Mouse (Mus musculus) limb, embryonic 14.5 days (tissue): ENCODE data around the gene Paics. TPM values are rescaled to one million over a fixed set of nuclear protein-coding genes. Genes with fewer than 3 reads are reported as not detected.
"Not testable (repeated sequence)": the region's sequence is repeated elsewhere in the genome, so short reads cannot be mapped to it uniquely, and the experiment has no call there.

Experiments
- ATAC-seq: fragments of 200-750 bp; cut with Nextera tagmentation; 2 replicates; pipeline ENCODE4 v1.8.0; 2017; ENCODE audit warnings: low read depth, moderate number of reproducible peaks, moderate TSS enrichment; ENCODE audit not compliant: low FRiP score
- DNase-seq: peaks from one replicate; pipeline ENCODE4 v3.0.0-alpha.2; 2015; ENCODE audit warnings: low spot score
- H3K27ac ChIP-seq: fragments of 300-500 bp; sonication (generic); replicated peaks from 2 replicates; pipeline ENCODE4 v1.5.1; 2014; ENCODE audit warnings: low read depth, mild to moderate bottlenecking, low read length, moderate library complexity, mixed read lengths
- H3K27me3 ChIP-seq: fragments of 300-500 bp; sonication (generic); 2 replicates; pipeline ENCODE4 v1.6.1; 2014; ENCODE audit warnings: low read length, mixed read lengths; ENCODE audit not compliant: control insufficient read depth, insufficient read depth
- H3K36me3 ChIP-seq: fragments of 300-500 bp; sonication (generic); 2 replicates; pipeline ENCODE4 v1.6.1; 2014; ENCODE audit warnings: mild to moderate bottlenecking, low read length, moderate library complexity, mixed read lengths; ENCODE audit not compliant: control insufficient read depth, insufficient read depth
- H3K4me1 ChIP-seq: fragments of 300-500 bp; sonication (generic); 2 replicates; pipeline ENCODE4 v1.6.1; 2014; ENCODE audit warnings: antibody characterized with exemption, low read length, mixed read lengths; ENCODE audit not compliant: control insufficient read depth, insufficient read depth
- H3K4me2 ChIP-seq: fragments of 300-500 bp; sonication (generic); replicated peaks from 2 replicates; pipeline ENCODE4 v1.6.1; 2014; ENCODE audit warnings: low read depth, mild to moderate bottlenecking, low read length, moderate library complexity; ENCODE audit not compliant: severe bottlenecking
- H3K4me3 ChIP-seq: fragments of 300-500 bp; sonication (generic); replicated peaks from 2 replicates; pipeline ENCODE4 v1.5.1; 2014; ENCODE audit warnings: low read length
- H3K9ac ChIP-seq: fragments of 300-500 bp; sonication (generic); 2 replicates; pipeline ENCODE4 v1.6.1; 2014; ENCODE audit warnings: mild to moderate bottlenecking, low read depth, low read length, moderate library complexity; ENCODE audit not compliant: severe bottlenecking
- H3K9me3 ChIP-seq: fragments of 300-500 bp; sonication (generic); 2 replicates; pipeline ENCODE4 v1.6.1; 2016; ENCODE audit warnings: low read length; ENCODE audit not compliant: control insufficient read depth
- POLR2A ChIP-seq: fragments of 200-500 bp; IDR thresholded peaks from 2 replicates; pipeline ENCODE4 v1.8.0; 2012; ENCODE audit warnings: inconsistent platforms, mild to moderate bottlenecking, moderate library complexity, borderline replicate concordance; ENCODE audit not compliant: insufficient read depth, insufficient read length; ENCODE audit errors: extremely low read depth
- WGBS: fragments of 180-500 bp; shearing (Covaris S2); extraction: QIAGEN DNeasy Blood & Tissue Kit; methylation state at CpG from one replicate; pipeline ENCODE4 v1.1.7; 2014; 5-methylcytosine and 5-hydroxymethylcytosine counted together
- polyA plus RNA-seq, 2 experiments: library from polyadenylated mRNA; depleted of rRNA in 1 of 2; stranded (reverse) in 1 of 2; unstranded in 1 of 2; fragments of >200 nt; fragmentation: Nextera tagmentation in 1 of 2; extraction: Ambion mirVana in 1 of 2; gene quantifications; 2 replicates each; pipeline versions ENCODE4 v1.2.1 to v1.2.3; 2012 to 2014

Paics gene
- polyA plus RNA-seq, 2 experiments: 146 to 254 TPM

GRCm38 (mm10) chr5:76959587-76959986 is 8.5 kb downstream of the Paics start:
- ATAC-seq (no peak), DNase-seq (no peak)
- no peaks in the 10 kb centered on the region for H3K9me3 ChIP-seq
- WGBS: 79% methylated on average over 5 of the region's 5 CpGs
- H3K9ac ChIP-seq: no peak overlapping the region
- H3K4me1 ChIP-seq: 0 out of 2 replicates have a peak, but pooled peaks cover 3% of the 10 kb centered on the region
- H3K27me3 ChIP-seq: no peaks in the 10 kb centered on the region
- no peak overlapping the region for H3K27ac ChIP-seq
- TF ChIP-seq POLR2A: no peak
- peaks cover 91% of the 10 kb centered on the region for H3K36me3 ChIP-seq
- H3K4me3 ChIP-seq: no peak overlapping the region
- no peak overlapping the region for H3K4me2 ChIP-seq

- no peaks in the 10 kb centered on the region for H3K9me3 ChIP-seq
- 60% methylated on average over 11 of the region's 11 CpGs for WGBS
- TF ChIP-seq POLR2A: no peak
- H3K4me1 ChIP-seq: no peaks in the 10 kb centered on the region
- no peak for ATAC-seq
- H3K36me3 ChIP-seq: peaks cover 92% of the 10 kb centered on the region
- H3K4me3 ChIP-seq: no peak overlapping the region
- no peak for DNase-seq
- H3K9ac ChIP-seq: no peak overlapping the region
- H3K4me2 ChIP-seq: no peak overlapping the region
- no peak overlapping the region for H3K27ac ChIP-seq
- no peaks in the 10 kb centered on the region for H3K27me3 ChIP-seq
These were observed 11.4 kb downstream of the Paics start for GRCm38 (mm10) chr5:76962545-76962944.

GRCm38 (mm10) chr5:76964651-76965050 is 13.5 kb downstream of the Paics start:
- no peak for DNase-seq
- no peak for TF ChIP-seq POLR2A
- H3K4me3 ChIP-seq: no peak overlapping the region
- no peak for ATAC-seq
- peaks cover 91% of the 10 kb centered on the region for H3K36me3 ChIP-seq
- H3K27me3 ChIP-seq: no peaks in the 10 kb centered on the region
- H3K9ac ChIP-seq: no peak overlapping the region
- H3K9me3 ChIP-seq: no peaks in the 10 kb centered on the region
- H3K4me2 ChIP-seq: no peak overlapping the region
- H3K27ac ChIP-seq: no peak overlapping the region
- no peaks in the 10 kb centered on the region for H3K4me1 ChIP-seq
- WGBS: 89% methylated on average over 3 of the region's 3 CpGs

- Histone ChIP-seq H3K27me3 (no peaks in the 10 kb centered on the region), H3K4me2 (no peak overlapping the region), H3K27ac (no peak overlapping the region), H3K9me3 (no peaks in the 10 kb centered on the region), H3K9ac (no peak overlapping the region), H3K4me1 (peaks cover 5% of the 10 kb centered on the region), H3K4me3 (no peak overlapping the region), H3K36me3 (peaks cover 51% of the 10 kb centered on the region)
- ATAC-seq (no peak), DNase-seq (no peak)
- WGBS: 68% methylated on average over 5 of the region's 5 CpGs
- TF ChIP-seq POLR2A: no peak
These were observed 18.1 kb downstream of the Paics start for GRCm38 (mm10) chr5:76969250-76969649.

- DNase-seq, H3K9ac ChIP-seq, H3K27ac ChIP-seq, H3K4me2 ChIP-seq, H3K4me3 ChIP-seq, H3K27me3 ChIP-seq, ATAC-seq, H3K9me3 ChIP-seq: not testable (repeated sequence)
- peaks cover 35% of the 10 kb centered on the region for H3K36me3 ChIP-seq
- WGBS: 85% methylated on average over 1 of the region's 1 CpGs
- peaks cover 11% of the 10 kb centered on the region for H3K4me1 ChIP-seq
These were observed 20.0 kb downstream of the Paics start for GRCm38 (mm10) chr5:76971115-76971514.

GRCm38 (mm10) chr5:76973488-76973887 is 22.4 kb downstream of the Paics start:
- H3K27ac ChIP-seq: no peak overlapping the region
- 76% methylated on average over 3 of the region's 3 CpGs for WGBS
- peak overlapping the region; percentile 82 for H3K4me2 ChIP-seq
- peaks cover 11% of the 10 kb centered on the region for H3K4me1 ChIP-seq
- no peak for TF ChIP-seq POLR2A
- H3K4me3 ChIP-seq: peak overlapping the region; percentile 97
- no peaks in the 10 kb centered on the region for H3K27me3 ChIP-seq
- H3K36me3 ChIP-seq: peaks cover 30% of the 10 kb centered on the region
- H3K9ac ChIP-seq: peak overlapping the region; percentile 92; the same call in 1 of the 2 replicates
- DNase-seq: no peak
- ATAC-seq: no peak
- H3K9me3 ChIP-seq: no peaks in the 10 kb centered on the region
